In the genomic region with DNA sequence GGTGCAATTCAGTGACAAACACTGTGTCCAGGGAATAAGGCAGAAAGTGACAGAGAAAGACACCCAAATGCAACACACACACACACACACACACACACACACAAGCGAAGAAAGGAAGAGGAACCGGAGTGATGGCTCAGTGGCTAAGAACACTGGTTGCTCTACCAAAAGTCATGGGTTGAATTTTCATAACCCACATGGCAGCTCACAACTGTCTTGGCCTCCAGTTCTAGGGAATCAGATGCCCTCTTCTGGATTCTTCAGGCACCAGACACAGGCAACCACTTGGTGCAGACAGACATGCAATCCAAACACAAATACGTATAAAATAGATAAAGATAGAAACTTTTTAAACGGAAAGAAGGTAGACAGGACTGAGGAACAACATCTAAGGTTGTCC, we compare ENCODE assay signal across 29 mouse cellular contexts.
DNase-seq lines count a peak whose midpoint lies in the region; ATAC-seq and TF ChIP-seq lines count a peak whose summit lies in the region.
"Had no signal": no experiment of that assay in that cellular context is flagged by ENCODE, and none has a peak within 500 bp of the region (broad histone marks: within the 10 kb centered on the region; RNA-seq: fewer than 3 reads in every experiment).

No protein-coding gene starts in this region.

- no peak overlapping the region for H3K4me3 ChIP-seq in layer of hippocampus, adult 2 months
- no peak overlapping the region for H3K4me3 ChIP-seq in midbrain, postnatal 0 days (ENCODE audit: low read depth, low read length)
- H3K4me3 ChIP-seq in midbrain, embryonic 13.5 days (replicated peaks): no peak overlapping the region
- H3K4me3 ChIP-seq: embryonic facial prominence, embryonic 10.5 days; embryonic facial prominence, embryonic 13.5 days; erythroblast, embryonic 14.5 days; forebrain, embryonic 12.5 days; forebrain, embryonic 15.5 days; heart, adult 2 months; heart, embryonic 10.5 days; heart, embryonic 13.5 days; hindbrain, embryonic 12.5 days; hindbrain, embryonic 15.5 days had no signal

- H3K27ac ChIP-seq in layer of hippocampus, adult 2 months: no peak overlapping the region
- H3K27ac ChIP-seq in midbrain, postnatal 0 days (ENCODE audit: low read depth, low read length): no peak overlapping the region
- no peak overlapping the region for H3K27ac ChIP-seq in midbrain, embryonic 13.5 days
- H3K27ac ChIP-seq: embryonic facial prominence, embryonic 10.5 days; embryonic facial prominence, embryonic 13.5 days; forebrain, embryonic 12.5 days; forebrain, embryonic 15.5 days; heart, adult 2 months; heart, embryonic 10.5 days; heart, embryonic 13.5 days; hindbrain, embryonic 12.5 days; hindbrain, embryonic 15.5 days had no signal

- no peak overlapping the region for H3K9ac ChIP-seq in midbrain, postnatal 0 days (replicated peaks; ENCODE audit: low read length, poor library complexity, severe bottlenecking)
- H3K9ac ChIP-seq in midbrain, embryonic 13.5 days (replicated peaks): no peak overlapping the region
- H3K9ac ChIP-seq: embryonic facial prominence, embryonic 13.5 days; forebrain, embryonic 12.5 days; forebrain, embryonic 15.5 days; heart, embryonic 13.5 days; hindbrain, embryonic 12.5 days; hindbrain, embryonic 15.5 days had no signal

- H3K27me3 ChIP-seq in midbrain, postnatal 0 days (ENCODE audit: insufficient read depth, low read length): no peaks in the 10 kb centered on the region
- H3K27me3 ChIP-seq in midbrain, embryonic 13.5 days: no peaks in the 10 kb centered on the region
- H3K27me3 ChIP-seq: CH12.LX; embryonic facial prominence, embryonic 13.5 days; forebrain, embryonic 15.5 days; heart, embryonic 13.5 days; hindbrain, embryonic 12.5 days; hindbrain, embryonic 15.5 days had no signal

- H3K36me3 ChIP-seq in midbrain, postnatal 0 days (ENCODE audit: insufficient read depth, low read length): no peaks in the 10 kb centered on the region
- H3K36me3 ChIP-seq in midbrain, embryonic 13.5 days: no peaks in the 10 kb centered on the region
- H3K36me3 ChIP-seq: embryonic facial prominence, embryonic 10.5 days; embryonic facial prominence, embryonic 13.5 days; forebrain, embryonic 12.5 days; forebrain, embryonic 15.5 days; G1E; heart, embryonic 10.5 days; heart, embryonic 13.5 days; hindbrain, embryonic 12.5 days; hindbrain, embryonic 15.5 days had no signal

- no peak overlapping the region for H3K4me2 ChIP-seq in midbrain, postnatal 0 days (ENCODE audit: low read depth, low read length, poor library complexity, severe bottlenecking)
- no peak overlapping the region for H3K4me2 ChIP-seq in midbrain, embryonic 13.5 days (replicated peaks)
- H3K4me2 ChIP-seq: embryonic facial prominence, embryonic 13.5 days; forebrain, embryonic 12.5 days; forebrain, embryonic 15.5 days; heart, embryonic 13.5 days; hindbrain, embryonic 12.5 days; hindbrain, embryonic 15.5 days had no signal

- peak; percentile 50 for DNase-seq in heart, adult 11 months
- DNase-seq in heart, postnatal 36 days: no peak
- no peak for DNase-seq in layer of hippocampus, adult 2 months (ENCODE audit: low spot score in 2 of 2)
- DNase-seq in layer of hippocampus, adult 18-20 months (ENCODE audit: low spot score in 2 of 2): no peak
- DNase-seq in midbrain, postnatal 0 days (ENCODE audit: low spot score): no peak
- no peak for DNase-seq in thymus, postnatal 36 days
- DNase-seq: adrenal gland, adult 8-10 months; adrenal gland, postnatal 25 days; B cell, adult 2 months; cerebellum, adult 11-12 months; cerebellum, adult 8-10 months; cerebellum, postnatal 10 days; cerebellum, postnatal 36 days; embryo, embryonic 11 days; gastrocnemius, postnatal 25 days; heart, adult 2 months; heart, postnatal 14 days had no signal

- H3K4me1 ChIP-seq in midbrain, postnatal 0 days (ENCODE audit: insufficient read depth, low read length): no peaks in the 10 kb centered on the region
- no peaks in the 10 kb centered on the region for H3K4me1 ChIP-seq in midbrain, embryonic 13.5 days (replicated peaks)
- H3K4me1 ChIP-seq: forebrain, embryonic 12.5 days; forebrain, embryonic 15.5 days; hindbrain, embryonic 12.5 days; hindbrain, embryonic 15.5 days had no signal

- intact Hi-C loops in heart, postnatal 36 days (cut with DNase I): no loop called here

- 95% methylated on average over 4 of the region's 4 CpGs for WGBS in midbrain, postnatal 0 days
- 96% methylated on average over 4 of the region's 4 CpGs for WGBS in midbrain, embryonic 13.5 days

- no peak for ATAC-seq in midbrain, postnatal 0 days (ENCODE audit: low FRiP score)
- no peak for ATAC-seq in midbrain, embryonic 13.5 days
- ATAC-seq: forebrain, embryonic 15.5 days had no signal

- no peaks in the 10 kb centered on the region for H3K9me3 ChIP-seq in midbrain, postnatal 0 days (ENCODE audit: low read length)
- H3K9me3 ChIP-seq in midbrain, embryonic 13.5 days: no peaks in the 10 kb centered on the region
- H3K9me3 ChIP-seq: embryonic facial prominence, embryonic 10.5 days; embryonic facial prominence, embryonic 13.5 days; forebrain, embryonic 12.5 days; forebrain, embryonic 15.5 days; heart, embryonic 10.5 days; heart, embryonic 13.5 days; hindbrain, embryonic 12.5 days; hindbrain, embryonic 15.5 days had no signal

- TF ChIP-seq CTCF in layer of hippocampus, adult 2 months (conservative IDR thresholded peaks at IDR 0.05): peak; percentile 44
- peak; percentile 34; the same call in 1 of the 2 replicates for TF ChIP-seq CTCF in midbrain, postnatal 0 days (IDR thresholded peaks at IDR 0.05)
